Mouse (Mus musculus) liver, adult 2 months (tissue): ENCODE measurements around the gene Lrrc38. TPM values are rescaled to one million over a fixed set of nuclear protein-coding genes. Genes with fewer than 3 reads are reported as not detected.
A peak's percentile ranks its signal among the peaks of the same experiment; 100 is the strongest.

Experiments used
- DNase-seq: peaks from one replicate; pipeline ENCODE4 v3.0.0-alpha.2; 2011; ENCODE audit warnings: low read depth, low spot score; ENCODE audit errors: extremely low read depth
- H3K27ac ChIP-seq: fragments of 200-500 bp; replicated peaks from 2 replicates; pipeline ENCODE4 v1.5.1; 2012; ENCODE audit warnings: low read depth, mild to moderate bottlenecking, control low read depth, inconsistent platforms, low read length; ENCODE audit not compliant: insufficient read depth
- H3K27me3 ChIP-seq: fragments of 200-500 bp; 2 replicates; pipeline ENCODE4 v1.6.1; 2012; ENCODE audit warnings: mild to moderate bottlenecking, moderate library complexity, low read length, inconsistent platforms; ENCODE audit not compliant: control insufficient read depth, insufficient read depth
- H3K36me3 ChIP-seq: fragments of 200-500 bp; 2 replicates; pipeline ENCODE4 v1.6.1; 2012; ENCODE audit warnings: low read length, inconsistent platforms; ENCODE audit not compliant: control insufficient read depth, insufficient read depth
- H3K4me1 ChIP-seq: fragments of 200-500 bp; 2 replicates; pipeline ENCODE4 v1.6.1; 2011; ENCODE audit warnings: low read length; ENCODE audit not compliant: control insufficient read depth, insufficient read depth
- H3K4me3 ChIP-seq: fragments of 200-500 bp; 2 replicates; pipeline ENCODE4 v1.5.1; 2011; ENCODE audit warnings: low read depth, mild to moderate bottlenecking, control low read depth, low read length, moderate library complexity; ENCODE audit not compliant: insufficient read depth
- H3K79me2 ChIP-seq: fragments of 200-500 bp; 2 replicates; pipeline ENCODE4 v1.6.1; 2012; ENCODE audit warnings: inconsistent platforms, mild to moderate bottlenecking, low read length, moderate library complexity; ENCODE audit not compliant: control insufficient read depth, insufficient read depth
- H3K9ac ChIP-seq: fragments of 200-500 bp; 2 replicates; pipeline ENCODE4 v1.6.1; 2012; ENCODE audit warnings: low read depth, mild to moderate bottlenecking, control low read depth, inconsistent platforms, low read length
- CTCF ChIP-seq: fragments of 200-500 bp; IDR thresholded peaks from 2 replicates; pipeline ENCODE4 v1.5.1; 2011; ENCODE audit warnings: low read depth, low read length, control low read depth
- POLR2A ChIP-seq: fragments of 200-500 bp; IDR thresholded peaks from 2 replicates; pipeline ENCODE4 v1.6.1; 2011; ENCODE audit warnings: low read length, control low read depth; ENCODE audit not compliant: insufficient read depth; ENCODE audit errors: extremely low read depth
- WGBS: fragments of 180-500 bp; shearing (Covaris S2); methylation state at CpG from one replicate; pipeline ENCODE4 v1.1.7; 2018; 5-methylcytosine and 5-hydroxymethylcytosine counted together
- polyA plus RNA-seq: library from polyadenylated mRNA; depleted of rRNA; stranded (reverse); fragments of >200 nt; gene quantifications from 2 replicates; pipeline ENCODE4 v1.2.3, GENCODE M21; 2012
- total RNA-seq: library from RNA; depleted of rRNA; stranded (reverse); fragments of >200 nt; gene quantifications from 2 replicates; pipeline ENCODE4 v1.2.3, GENCODE M21; 2014

The Lrrc38 gene
- total and polyA plus RNA-seq, 2 experiments: not detected

DNA sequence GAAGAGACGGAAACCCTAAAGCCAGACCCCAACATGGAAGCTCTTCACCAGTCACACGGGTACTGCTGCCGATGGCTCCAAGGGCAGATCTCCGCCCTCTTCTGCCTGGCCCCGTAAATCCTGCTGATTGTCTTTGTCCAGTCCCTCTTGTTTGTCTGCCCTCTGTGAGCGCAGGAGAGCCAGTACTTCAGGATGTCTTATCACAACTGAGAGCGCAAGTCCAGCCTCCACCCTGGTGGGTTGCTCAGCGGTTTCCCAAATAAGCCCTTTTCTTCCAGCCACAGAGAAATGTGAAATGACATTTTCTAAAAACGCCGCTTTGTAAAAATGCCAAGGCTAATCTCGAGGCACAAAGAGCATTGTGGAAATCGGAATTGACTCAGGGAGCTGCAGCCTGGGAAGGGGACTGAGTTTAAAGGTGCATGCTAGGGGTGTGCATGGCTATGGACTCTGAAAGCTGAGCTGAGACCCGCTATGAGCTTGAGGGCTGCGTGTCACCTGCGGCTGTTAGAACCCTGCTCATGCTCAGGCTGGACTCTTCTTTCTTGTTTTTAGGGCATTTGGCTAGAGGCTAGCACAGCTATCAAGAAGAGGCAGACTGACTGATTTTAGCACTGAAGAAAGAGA is 17.0 kb downstream of the Lrrc38 start:
- 38% methylated on average over 15 of the region's 15 CpGs for WGBS
- H3K4me1 ChIP-seq: no peaks in the 10 kb centered on the region
- no peak overlapping the region for H3K27ac ChIP-seq
- TF ChIP-seq POLR2A: no peak
- no peak for TF ChIP-seq CTCF
- no peak for DNase-seq
- H3K36me3 ChIP-seq: no peaks in the 10 kb centered on the region
- H3K79me2 ChIP-seq: no peaks in the 10 kb centered on the region
- no peak overlapping the region for H3K9ac ChIP-seq
- H3K4me3 ChIP-seq: no peak overlapping the region
- H3K27me3 ChIP-seq: no peaks in the 10 kb centered on the region

DNA sequence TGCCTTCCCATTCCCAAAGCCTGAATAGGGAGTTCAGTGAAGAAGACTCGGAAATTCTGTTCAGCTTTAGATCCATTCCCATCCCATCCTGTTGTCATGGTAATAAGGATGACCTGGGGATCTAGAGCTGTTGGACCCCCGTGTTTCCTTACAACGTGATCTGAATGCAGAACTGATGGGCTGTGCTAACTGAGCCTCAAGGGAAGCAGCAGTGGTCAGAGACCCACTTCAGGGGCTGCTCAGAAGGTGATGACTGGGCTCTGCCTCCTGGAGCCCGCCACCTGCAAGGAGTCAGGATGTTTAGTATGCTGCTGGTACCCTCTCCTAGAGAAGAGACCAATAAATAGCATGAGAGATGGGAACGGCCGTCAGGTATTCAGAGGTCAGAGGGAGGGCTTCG is 29.9 kb downstream of the Lrrc38 start:
- Histone ChIP-seq H3K36me3 (no peaks in the 10 kb centered on the region), H3K4me3 (no peak overlapping the region), H3K79me2 (no peaks in the 10 kb centered on the region), H3K4me1 (no peaks in the 10 kb centered on the region), H3K27me3 (0 out of 2 replicates have a peak, but pooled peaks cover 4% of the 10 kb centered on the region), H3K9ac (no peak overlapping the region), H3K27ac (no peak overlapping the region)
- 51% methylated on average over 7 of the region's 7 CpGs for WGBS
- DNase-seq: no peak
- TF ChIP-seq POLR2A: no peak
- no peak for TF ChIP-seq CTCF

DNA sequence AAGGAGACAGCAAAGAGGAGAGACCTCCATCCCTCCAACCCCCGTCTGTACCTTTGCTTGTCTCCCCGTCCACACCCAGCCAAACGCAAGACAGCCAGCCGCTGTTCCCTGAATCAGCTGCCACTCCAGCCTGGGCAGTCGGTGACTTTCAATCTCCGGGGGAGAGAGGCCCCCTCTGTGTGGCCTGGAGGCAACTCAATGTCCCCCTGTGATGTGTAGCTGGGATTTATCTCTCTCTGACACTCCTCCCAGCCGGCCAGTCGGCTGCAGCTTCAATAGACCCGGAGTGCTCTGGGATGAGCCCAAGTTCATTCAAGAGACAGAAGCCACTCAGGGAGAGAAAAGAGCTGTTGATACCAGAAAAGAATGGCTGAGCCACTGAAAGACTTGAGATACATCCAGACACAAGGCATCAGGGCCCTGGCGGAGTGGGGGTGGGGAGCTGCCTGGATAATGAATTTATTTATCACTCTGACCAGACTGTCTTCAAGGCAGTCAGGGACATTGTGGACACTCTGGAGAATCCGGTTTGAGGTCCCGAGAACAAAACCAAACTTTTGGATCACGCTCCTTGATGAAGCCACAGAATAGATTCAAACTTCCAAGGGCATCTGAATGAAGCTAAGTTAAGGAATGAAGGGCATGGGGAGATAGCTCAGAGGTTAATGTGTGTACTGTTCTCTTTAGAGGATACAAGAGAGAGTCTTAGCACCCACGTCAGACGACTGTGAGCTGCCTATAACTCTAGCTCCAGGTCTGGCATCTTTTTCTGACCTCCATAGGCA is 30.6 kb downstream of the Lrrc38 start:
- Histone ChIP-seq H3K27me3 (0 out of 2 replicates have a peak, but pooled peaks cover 4% of the 10 kb centered on the region), H3K4me1 (no peaks in the 10 kb centered on the region), H3K4me3 (no peak overlapping the region), H3K36me3 (no peaks in the 10 kb centered on the region), H3K79me2 (no peaks in the 10 kb centered on the region), H3K27ac (no peak overlapping the region), H3K9ac (no peak overlapping the region)
- no peak for DNase-seq
- 43% methylated on average over 15 of the region's 15 CpGs for WGBS
- no peak for TF ChIP-seq POLR2A
- no peak for TF ChIP-seq CTCF

DNA sequence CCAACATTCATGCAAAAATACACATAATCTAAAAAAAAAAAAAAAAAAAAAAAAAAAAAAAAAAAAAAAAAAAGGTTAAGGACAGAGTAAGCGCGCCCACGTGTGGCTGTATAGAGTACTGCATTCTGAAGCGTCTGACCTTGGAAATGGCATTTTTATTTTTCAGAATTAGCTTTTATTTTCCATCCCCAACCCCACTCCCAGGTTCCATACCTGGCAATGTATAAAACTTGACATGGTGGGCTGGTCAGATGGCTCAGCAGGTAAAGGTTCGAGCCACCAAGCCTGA is 31.1 kb downstream of the Lrrc38 start:
- H3K79me2 ChIP-seq: no peaks in the 10 kb centered on the region
- 0 out of 2 replicates have a peak, but pooled peaks cover 4% of the 10 kb centered on the region for H3K27me3 ChIP-seq
- H3K4me3 ChIP-seq: no peak overlapping the region
- H3K4me1 ChIP-seq: no peaks in the 10 kb centered on the region
- DNase-seq: peak; percentile 2
- TF ChIP-seq CTCF (peak; percentile 59), POLR2A (no peak)
- H3K9ac ChIP-seq: no peak overlapping the region
- H3K27ac ChIP-seq: no peak overlapping the region
- 3% methylated on average over 5 of the region's 5 CpGs for WGBS
- H3K36me3 ChIP-seq: no peaks in the 10 kb centered on the region

DNA sequence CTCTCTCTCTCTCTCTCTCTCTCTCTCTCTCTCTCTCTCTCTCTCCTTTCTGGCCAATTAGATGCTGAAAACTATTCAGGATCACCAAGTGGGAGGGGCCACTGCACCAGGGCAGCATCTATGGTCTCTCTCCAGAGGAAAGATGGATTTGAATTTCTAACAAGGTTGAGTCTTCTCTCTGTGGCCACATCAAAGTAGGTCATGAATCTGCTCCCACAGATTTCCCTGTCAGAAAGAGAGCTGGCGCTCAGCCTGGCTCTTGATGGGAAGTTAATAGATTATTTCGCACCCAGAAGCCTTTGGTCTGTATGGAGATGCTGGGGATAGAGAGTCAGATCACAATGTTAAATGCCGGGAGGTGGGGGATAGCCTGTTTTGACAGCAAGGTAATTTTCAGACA is 32.6 kb downstream of the Lrrc38 start:
- H3K9ac ChIP-seq: no peak overlapping the region
- no peak overlapping the region for H3K27ac ChIP-seq
- H3K79me2 ChIP-seq: no peaks in the 10 kb centered on the region
- TF ChIP-seq POLR2A (no peak), CTCF (no peak)
- no peak for DNase-seq
- H3K4me3 ChIP-seq: no peak overlapping the region
- 0 out of 2 replicates have a peak, but pooled peaks cover 4% of the 10 kb centered on the region for H3K27me3 ChIP-seq
- no peaks in the 10 kb centered on the region for H3K4me1 ChIP-seq
- WGBS: 84% methylated on average over 3 of the region's 3 CpGs
- no peaks in the 10 kb centered on the region for H3K36me3 ChIP-seq

DNA sequence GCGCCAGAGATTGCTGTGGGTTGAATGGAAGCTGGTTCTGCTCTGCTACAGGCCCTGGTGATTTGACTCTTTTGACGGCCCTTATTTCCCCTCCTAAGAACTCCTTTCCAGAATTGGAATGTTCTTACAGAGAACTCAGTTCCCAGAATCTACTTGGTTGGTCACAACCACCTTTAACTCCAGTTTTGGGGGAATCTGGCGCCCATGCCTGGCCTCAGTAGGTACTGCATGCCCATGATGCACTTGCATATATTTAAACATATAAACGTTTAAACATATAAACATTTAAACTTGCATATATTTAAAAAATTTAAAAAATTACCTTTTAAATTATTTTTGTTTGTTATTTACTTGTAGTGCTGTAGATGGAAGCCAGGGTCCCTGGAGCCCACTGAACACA is 34.1 kb downstream of the Lrrc38 start:
- Histone ChIP-seq H3K27me3 (0 out of 2 replicates have a peak, but pooled peaks cover 4% of the 10 kb centered on the region), H3K4me1 (no peaks in the 10 kb centered on the region), H3K36me3 (no peaks in the 10 kb centered on the region), H3K27ac (no peak overlapping the region), H3K79me2 (no peaks in the 10 kb centered on the region), H3K9ac (no peak overlapping the region), H3K4me3 (no peak overlapping the region)
- no peak for TF ChIP-seq CTCF
- DNase-seq: no peak
- WGBS: 39% methylated on average over 4 of the region's 4 CpGs
